Mouse (Mus musculus): ENCODE results near the gene Nfe2l3.
"Not testable (repeated sequence)": the region's sequence is repeated elsewhere in the genome, so short reads cannot be mapped to it uniquely, and the experiment has no call there.

The Nfe2l3 gene

GRCm38 (mm10) chr6:51432535-51433397 lies at the start of gene Nfe2l3:
TSS of gene Nfe2l3 (plus strand) at chr6:51432670.
- CTCF ChIA-PET, result no interaction called here

DNA sequence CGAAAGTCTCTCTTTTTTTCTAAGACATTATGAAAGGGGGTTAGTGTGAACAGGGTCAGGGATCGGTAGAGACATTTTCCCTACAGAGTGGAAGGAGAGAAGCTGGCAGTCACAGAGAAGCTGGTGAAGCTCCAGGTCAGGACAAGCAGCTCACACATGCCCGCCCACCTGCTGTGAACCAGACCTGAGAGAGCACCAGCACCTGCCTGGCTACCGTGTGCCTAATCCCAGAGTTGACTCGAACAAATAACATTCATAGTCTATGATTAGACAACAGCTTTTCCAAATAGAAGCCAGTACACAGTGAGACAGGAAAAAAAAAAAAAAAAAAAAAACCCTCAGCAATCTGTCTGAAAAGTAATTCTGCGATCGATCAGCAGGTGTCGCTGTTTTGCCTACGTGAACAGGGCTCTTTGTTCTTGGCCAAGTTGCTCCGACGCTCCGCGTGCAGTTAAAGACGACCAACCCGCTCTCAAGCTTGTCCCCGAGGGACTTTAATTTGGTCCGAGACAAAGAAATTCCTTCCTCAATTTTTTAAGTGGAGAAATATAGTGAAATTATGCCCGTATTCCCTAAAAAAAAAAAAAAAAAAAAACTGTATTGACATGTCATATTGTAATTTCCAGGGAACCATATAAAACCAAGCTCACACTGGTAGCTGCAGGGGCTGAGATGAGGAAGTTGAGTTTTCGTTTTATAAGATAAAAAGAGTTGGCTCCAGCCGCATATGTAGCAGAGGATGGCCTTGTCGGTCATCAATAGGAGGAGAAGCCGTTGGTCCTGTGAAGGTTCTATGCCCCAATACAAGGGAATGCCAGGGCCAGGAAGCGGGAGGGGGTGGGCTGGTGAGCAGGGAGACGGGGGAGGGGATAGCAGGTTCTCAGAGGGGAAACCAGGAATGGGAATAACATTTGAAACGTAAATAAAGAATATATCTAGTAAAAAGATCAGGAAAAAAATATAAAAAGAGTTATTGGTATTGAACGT lies 48.4 kb upstream of the Nfe2l3 start:
- CTCF ChIA-PET, result interaction anchor here (0.5 to 1.2 kb wide), 13 partner anchors 15 to 1599 kb away, joined by 3 to 11 read pairs (median 4); no protein-coding TSS in a partner anchor

DNA sequence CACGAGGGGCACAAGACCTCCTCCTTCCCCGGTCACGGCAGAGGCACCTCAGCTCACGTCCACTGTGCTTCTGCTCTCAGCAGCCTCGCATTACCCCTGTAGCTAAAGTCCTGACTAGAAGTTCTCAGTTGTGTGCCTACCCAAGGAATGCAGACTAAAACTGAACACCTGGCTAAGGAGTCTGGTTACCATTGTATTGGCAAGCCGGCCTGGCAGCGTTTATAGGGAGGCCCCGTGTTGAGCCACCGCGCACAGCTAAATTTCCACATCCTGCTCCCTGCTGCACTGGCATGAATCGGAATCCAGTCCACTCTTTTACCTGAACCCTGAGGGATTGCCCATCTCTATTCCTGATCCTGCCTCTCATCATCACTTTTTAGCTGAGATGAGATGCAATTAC lies 42.0 kb upstream of the Nfe2l3 start:
- CTCF ChIA-PET, result no interaction called here

DNA sequence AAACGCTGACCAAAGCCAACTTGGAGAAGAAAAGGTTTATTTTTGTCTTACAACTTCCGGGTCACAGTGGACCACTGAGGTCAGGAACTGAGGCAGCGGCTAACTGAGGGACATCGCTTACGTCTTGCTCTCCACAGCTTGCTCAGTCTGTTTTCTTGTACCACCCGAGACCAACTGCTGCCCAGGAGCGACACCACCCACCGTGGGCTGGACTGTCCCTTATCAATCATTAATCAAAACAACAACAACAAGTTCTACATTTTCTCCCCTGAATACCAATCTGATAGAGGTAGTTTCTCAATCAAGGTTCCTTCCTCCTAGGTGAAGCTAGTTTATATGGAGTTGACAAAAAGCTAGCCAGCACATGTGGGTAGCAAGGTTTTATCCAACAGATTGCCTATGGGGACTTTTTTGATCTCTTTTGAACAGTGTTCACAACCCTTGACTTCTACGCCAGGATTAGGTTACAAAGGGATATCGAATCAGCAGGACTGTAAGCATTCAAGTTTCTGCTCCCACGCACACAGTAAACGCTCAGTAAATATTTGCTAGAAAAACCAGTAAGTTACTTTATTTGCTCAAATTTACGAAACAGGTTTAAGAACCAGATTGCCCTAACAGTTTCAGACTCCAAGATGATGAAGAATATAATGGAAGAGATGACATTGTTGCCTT lies 40.5 kb upstream of the Nfe2l3 start:
- CTCF ChIA-PET, result no interaction called here

DNA sequence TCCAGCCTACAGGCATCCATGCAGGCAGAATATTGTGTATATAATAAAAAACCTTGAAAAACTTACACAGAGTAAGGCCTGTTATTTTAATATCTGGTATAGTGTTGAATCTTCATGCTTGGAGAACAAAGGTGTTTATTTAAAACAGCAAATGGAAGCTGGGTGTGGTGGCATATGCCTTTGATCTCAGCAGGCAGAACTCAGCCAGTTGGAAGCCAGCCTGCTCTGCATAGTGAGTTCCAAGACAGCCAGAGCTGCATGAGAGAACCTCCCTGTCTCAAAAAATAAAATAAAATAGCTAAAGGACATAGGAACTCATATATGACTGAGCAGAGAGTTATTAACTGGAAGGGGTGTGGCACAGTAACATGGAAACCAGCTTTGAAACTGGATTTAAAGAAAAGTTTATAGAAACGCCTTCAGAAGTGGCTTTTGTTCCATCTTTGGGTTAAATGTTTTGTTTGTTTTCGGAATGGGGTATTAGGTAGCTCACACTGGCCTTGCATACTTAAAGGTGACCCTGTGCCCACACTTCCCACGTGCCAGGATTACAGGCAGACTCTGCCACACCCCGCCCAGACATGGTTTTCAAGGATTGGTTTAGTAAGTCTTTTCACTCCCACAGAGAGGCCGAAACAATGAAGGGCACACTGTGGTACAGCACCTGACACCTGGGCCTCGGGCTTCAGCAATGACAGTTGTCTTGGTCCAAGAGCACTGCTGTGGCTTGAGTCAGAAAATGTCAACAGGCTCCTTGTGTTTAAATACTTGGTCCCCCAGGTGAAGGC lies 38.9 kb upstream of the Nfe2l3 start:
- CTCF ChIA-PET, result no interaction called here

DNA sequence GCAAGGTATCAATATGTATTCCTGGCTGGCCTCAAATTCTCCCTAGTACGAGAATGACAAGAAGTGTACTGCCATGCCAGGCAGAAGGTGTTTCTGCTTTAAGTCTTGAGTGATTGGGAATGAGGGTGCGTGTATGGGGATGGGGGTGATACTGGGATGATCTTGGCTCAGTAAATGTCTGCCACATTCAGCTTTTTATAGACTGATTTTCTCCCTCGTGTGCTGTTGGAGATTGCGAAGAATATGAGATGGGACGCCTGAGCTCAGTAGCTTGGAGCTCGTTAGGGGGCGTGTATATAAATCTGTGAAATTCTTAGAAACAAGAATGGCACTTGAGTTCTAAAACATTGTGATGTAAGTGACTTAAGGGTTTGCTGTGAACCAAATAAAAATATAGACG lies 38.1 kb upstream of the Nfe2l3 start:
- CTCF ChIA-PET, result not testable (repeated sequence)

- CTCF ChIA-PET, result not testable (repeated sequence)
Measured at GRCm38 (mm10) chr6:51394963-51395362, 37.5 kb upstream of the Nfe2l3 start.

- CTCF ChIA-PET, result no interaction called here
Measured at GRCm38 (mm10) chr6:51395486-51395885, 37.0 kb upstream of the Nfe2l3 start.

GRCm38 (mm10) chr6:51399113-51399518 lies 33.4 kb upstream of the Nfe2l3 start:
- CTCF ChIA-PET, result interaction anchor here (0.7 kb wide), 1 partner anchor 16 kb away, joined by 8 read pairs; no protein-coding TSS in a partner anchor

GRCm38 (mm10) chr6:51401294-51401693 lies 31.2 kb upstream of the Nfe2l3 start:
- CTCF ChIA-PET, result interaction anchor here (0.6 kb wide), 1 partner anchor 724 kb away, joined by 4 read pairs; no protein-coding TSS in a partner anchor

DNA sequence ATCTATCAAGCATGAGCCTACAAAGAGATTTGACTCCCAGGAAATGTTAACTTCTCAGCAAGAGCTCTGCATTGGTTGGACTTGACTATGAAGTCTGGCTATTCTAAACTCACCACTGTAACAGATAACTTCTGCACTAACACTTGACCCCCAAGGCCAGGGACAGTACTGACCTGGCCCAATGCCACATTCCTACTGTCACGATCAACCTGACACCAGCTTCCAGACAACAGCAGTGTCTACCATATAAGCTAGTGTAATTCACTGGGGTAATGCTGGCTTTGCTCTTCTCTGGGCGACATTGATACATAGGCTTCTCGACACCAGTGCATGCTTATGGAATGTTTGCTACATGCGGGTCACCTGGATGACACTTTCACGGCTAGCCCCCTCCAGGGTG lies 28.9 kb upstream of the Nfe2l3 start:
- CTCF ChIA-PET, result no interaction called here

DNA sequence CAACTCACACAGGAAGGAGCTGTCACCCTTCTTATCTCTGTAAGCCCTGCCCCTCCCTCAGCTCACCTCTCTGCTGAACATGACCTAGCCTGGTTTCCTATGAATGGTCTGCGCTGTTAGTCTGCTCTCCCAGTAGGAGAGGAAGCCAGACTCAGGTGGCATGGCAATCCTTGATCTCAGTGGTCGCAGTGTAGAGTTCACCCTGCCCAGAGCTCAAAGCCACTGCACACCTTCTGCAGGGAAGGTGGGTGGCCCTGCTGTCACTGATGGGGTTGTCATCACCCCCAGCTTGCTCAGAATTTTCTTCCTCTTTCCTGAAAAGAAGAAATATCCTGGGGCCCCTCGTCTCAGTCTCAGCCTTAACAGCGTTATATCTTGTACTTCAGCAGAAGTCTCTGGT lies 28.0 kb upstream of the Nfe2l3 start:
- CTCF ChIA-PET, result interaction anchor here (0.6 kb wide), 1 partner anchor 1431 kb away, joined by 4 read pairs; no protein-coding TSS in a partner anchor

DNA sequence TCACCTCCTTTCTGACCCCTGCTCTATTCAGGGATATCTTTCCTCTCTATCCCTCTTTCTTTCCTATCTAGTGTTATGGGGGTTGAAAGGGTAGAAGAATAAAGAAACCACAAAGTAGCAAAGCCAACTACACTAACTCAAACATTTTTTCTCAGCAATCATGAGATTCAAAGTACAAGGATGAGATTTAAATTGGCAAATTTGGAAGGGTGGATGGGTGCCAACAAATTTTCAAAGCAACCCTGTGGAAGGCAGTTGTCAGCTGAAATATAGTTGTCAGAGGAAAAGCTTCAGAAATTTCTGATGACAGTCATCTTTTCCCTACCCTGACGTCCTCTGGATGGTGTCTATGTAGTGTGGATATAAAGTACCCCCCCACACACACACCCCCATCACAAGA lies 16.0 kb upstream of the Nfe2l3 start:
- CTCF ChIA-PET, result no interaction called here

- CTCF ChIA-PET, result no interaction called here
Measured at GRCm38 (mm10) chr6:51417306-51417936, 15.0 kb upstream of the Nfe2l3 start.

GRCm38 (mm10) chr6:51423466-51424122 lies 8.9 kb upstream of the Nfe2l3 start:
- CTCF ChIA-PET, result no interaction called here

GRCm38 (mm10) chr6:51424537-51424936 lies 7.9 kb upstream of the Nfe2l3 start:
- CTCF ChIA-PET, result no interaction called here

DNA sequence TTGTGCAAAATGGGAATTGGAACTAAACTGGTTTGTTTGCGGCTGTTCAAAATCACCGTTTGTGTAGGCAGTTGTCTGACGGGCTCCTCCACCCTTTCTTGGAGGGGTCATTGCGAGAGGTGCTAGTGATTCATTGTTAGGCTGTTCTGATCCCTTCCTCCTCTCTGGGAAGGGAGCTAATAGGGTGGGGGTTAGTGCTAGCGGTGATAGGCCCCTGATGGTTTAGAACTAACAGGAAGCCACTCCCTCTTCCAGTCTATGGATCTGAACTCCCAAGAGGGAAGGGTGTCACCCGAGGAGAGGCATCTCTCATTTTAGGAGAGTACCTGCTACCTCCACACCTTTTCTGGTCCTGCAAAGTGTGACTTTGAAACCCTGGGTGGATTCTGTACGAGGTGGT lies 1.8 kb downstream of the Nfe2l3 start:
- CTCF ChIA-PET, result interaction anchor here (0.8 kb wide), 1 partner anchor 830 kb away, joined by 4 read pairs; no protein-coding TSS in a partner anchor

DNA sequence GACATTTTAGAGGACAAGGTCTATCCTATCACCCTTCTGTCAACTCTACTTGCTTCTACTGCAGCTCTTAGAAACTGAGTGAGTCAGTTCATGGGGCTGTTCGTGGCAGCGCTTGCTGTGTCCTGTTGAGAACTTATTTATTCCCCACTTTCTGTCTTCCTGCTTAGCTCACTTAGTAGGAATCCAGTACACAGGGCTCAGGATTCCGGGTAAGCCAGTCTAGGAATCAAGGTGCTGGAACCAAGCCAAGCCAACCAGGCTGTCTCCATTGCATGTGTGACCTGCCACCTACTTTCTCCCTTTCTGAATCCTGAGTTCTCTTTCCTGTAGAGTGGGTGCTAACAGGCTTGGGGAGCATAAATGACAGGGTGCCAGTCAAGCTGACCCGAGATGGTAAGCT lies 5.2 kb downstream of the Nfe2l3 start:
- CTCF ChIA-PET, result no interaction called here

DNA sequence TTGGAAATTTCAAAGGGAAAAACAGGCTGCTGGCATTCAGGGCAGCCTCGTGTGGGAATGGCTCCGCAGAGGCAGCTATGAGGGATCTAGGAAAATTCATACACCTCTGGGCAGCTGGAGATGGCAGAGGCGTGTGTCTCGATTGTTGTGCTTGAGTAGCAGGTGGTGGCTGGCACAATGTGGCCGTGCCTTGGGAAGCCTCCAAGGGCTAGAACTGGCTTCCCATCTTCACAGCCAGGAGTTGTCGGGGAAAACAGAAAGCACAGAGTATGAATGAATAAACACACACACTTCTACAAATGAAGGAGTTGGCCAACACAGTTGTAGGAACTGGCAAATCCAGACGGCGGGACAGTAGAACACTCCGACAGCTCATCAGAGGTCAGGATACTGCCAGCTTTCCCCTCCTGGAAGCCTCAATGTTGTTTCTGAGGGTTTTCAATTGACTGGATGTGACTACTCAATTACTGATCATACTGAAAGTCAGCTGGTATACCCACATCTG lies 6.4 kb downstream of the Nfe2l3 start:
- CTCF ChIA-PET, result no interaction called here

Measured in spleen, embryonic (tissue).